Mouse (Mus musculus): ENCODE measurements around the gene Sec24d.

GRCm38 (mm10) chr3:123371766-123372535 lies 104.7 kb downstream of the Sec24d start:
- TF ChIP-seq CTCF (IDR thresholded peaks at IDR 0.05; ENCODE audit: low read depth) (peak; percentile 90), EP300 (optimal IDR thresholded peaks at IDR 0.05) (no peak)
